ENCODE assay signal across 8 mouse cellular contexts in genomic region chr2:3512552-3513454, GRCm38 (mm10). TPM values are rescaled to one million over a fixed set of nuclear protein-coding genes. Genes with fewer than 3 reads are reported as not detected.
DNase-seq lines count a peak whose midpoint lies in the region; ATAC-seq and TF ChIP-seq lines count a peak whose summit lies in the region.

TSS of gene Gm45902 (minus strand) at chr2:3512790.
TSS of gene Hspa14 (minus strand) at chr2:3512814.
TSS of gene Cdnf (plus strand) at chr2:3513030.

- peak within 1 kb of the TSS; percentile 83 for H3ac ChIP-seq in C2C12 (ENCODE audit: control insufficient read depth, insufficient read length, low read depth)
- H3ac ChIP-seq in myocyte (ENCODE audit: control insufficient read depth, insufficient read length) = peak within 1 kb of the TSS; percentile 80

- H3K36me3 ChIP-seq in C2C12 (ENCODE audit: control insufficient read depth, insufficient read depth) = peaks cover 32% of the 10 kb centered on the region
- peaks cover 36% of the 10 kb centered on the region for H3K36me3 ChIP-seq in erythroblast, embryonic 14.5 days (ENCODE audit: control insufficient read depth)
- H3K36me3 ChIP-seq in heart, embryonic 11.5 days (ENCODE audit: control insufficient read depth, insufficient read depth, low read length) = peaks cover 2% of the 10 kb centered on the region; the same call in 1 of the 2 replicates
- H3K36me3 ChIP-seq in kidney, embryonic 16.5 days (ENCODE audit: insufficient read depth, low read length) = peaks cover 23% of the 10 kb centered on the region
- peaks cover 14% of the 10 kb centered on the region; the same call in 1 of the 2 replicates for H3K36me3 ChIP-seq in liver, adult 2 months (ENCODE audit: control insufficient read depth, insufficient read depth, low read length)
- H3K36me3 ChIP-seq in myocyte (ENCODE audit: control insufficient read depth, insufficient read depth) = peaks cover 26% of the 10 kb centered on the region
- peaks cover 1% of the 10 kb centered on the region; the same call in 1 of the 2 replicates for H3K36me3 ChIP-seq in splenic B cell, adult 2 months (ENCODE audit: control insufficient read depth, insufficient read depth, low read length, poor library complexity, severe bottlenecking)

- TF ChIP-seq POLR2A in brain, embryonic 14.5 days (IDR thresholded peaks at IDR 0.05; ENCODE audit: borderline replicate concordance, extremely low read depth, insufficient read depth, insufficient read length, poor library complexity, severe bottlenecking) = peak; percentile 59; the same call in 1 of the 2 replicates
- TF ChIP-seq POLR2A in liver, adult 2 months (IDR thresholded peaks at IDR 0.05; ENCODE audit: extremely low read depth, insufficient read depth, low read length) = peak; percentile 78
- TF ChIP-seq POLR2A in myocyte (IDR thresholded peaks at IDR 0.05; ENCODE audit: insufficient read length, low read depth) = peak; percentile 67

- H3K4me3 ChIP-seq in C2C12 (ENCODE audit: insufficient read depth, poor library complexity, severe bottlenecking) (peak within 1 kb of the TSS; percentile 96), myocyte (peak within 1 kb of the TSS; percentile 80)
- H3K4me3 ChIP-seq in erythroblast, embryonic 14.5 days (replicated peaks) = peak within 1 kb of the TSS; percentile 75
- H3K4me3 ChIP-seq in heart, embryonic 11.5 days (ENCODE audit: low read depth, low read length) = peak within 1 kb of the TSS; percentile 81
- H3K4me3 ChIP-seq in kidney, embryonic 16.5 days (ENCODE audit: low read length) = peak within 1 kb of the TSS; percentile 86
- peak within 1 kb of the TSS; percentile 78 for H3K4me3 ChIP-seq in liver, adult 2 months (ENCODE audit: insufficient read depth, low read depth, low read length)

- peak within 1 kb of the TSS; percentile 88 for H3K9ac ChIP-seq in heart, embryonic 11.5 days (ENCODE audit: low read depth, low read length)
- H3K9ac ChIP-seq in kidney, embryonic 16.5 days (replicated peaks; ENCODE audit: low read length) = peak within 1 kb of the TSS; percentile 89
- H3K9ac ChIP-seq in liver, adult 2 months (ENCODE audit: low read depth, low read length) = peak within 1 kb of the TSS; percentile 75

- H3K27ac ChIP-seq in heart, embryonic 11.5 days (ENCODE audit: low read depth, low read length) = peak within 1 kb of the TSS; percentile 72
- H3K27ac ChIP-seq in kidney, embryonic 16.5 days (ENCODE audit: low read length) = peak within 1 kb of the TSS; percentile 84
- H3K27ac ChIP-seq in liver, adult 2 months (replicated peaks; ENCODE audit: insufficient read depth, low read depth, low read length) = peak within 1 kb of the TSS; percentile 59

- ATAC-seq in heart, embryonic 11.5 days (replicated peaks; ENCODE audit: insufficient number of reproducible peaks, low FRiP score, low TSS enrichment) = peak; percentile 100
- ATAC-seq in kidney, embryonic 16.5 days (ENCODE audit: low FRiP score, low TSS enrichment) = peak; percentile 100

- H3K79me2 ChIP-seq in C2C12 (ENCODE audit: control insufficient read depth, insufficient read depth) = peaks cover 44% of the 10 kb centered on the region
- no peaks in the 10 kb centered on the region; the same call in 1 of the 2 replicates for H3K79me2 ChIP-seq in liver, adult 2 months (ENCODE audit: control insufficient read depth, insufficient read depth, low read length)
- peaks cover 24% of the 10 kb centered on the region for H3K79me2 ChIP-seq in myocyte (ENCODE audit: control insufficient read depth, insufficient read depth)

- peak within 1 kb of the TSS; percentile 74 for H3K4me2 ChIP-seq in heart, embryonic 11.5 days
- H3K4me2 ChIP-seq in kidney, embryonic 16.5 days (replicated peaks; ENCODE audit: low read depth, low read length) = peak within 1 kb of the TSS; percentile 78
- H3K4me2 ChIP-seq in myocyte (ENCODE audit: low read depth) = peak within 1 kb of the TSS; percentile 84

- peaks cover 24% of the 10 kb centered on the region for H3K4me1 ChIP-seq in erythroblast, embryonic 14.5 days (ENCODE audit: control insufficient read depth)
- peaks cover 5% of the 10 kb centered on the region for H3K4me1 ChIP-seq in heart, embryonic 11.5 days (ENCODE audit: control insufficient read depth, insufficient read depth, low read length)
- H3K4me1 ChIP-seq in kidney, embryonic 16.5 days (ENCODE audit: insufficient read depth, low read length) = peaks cover 13% of the 10 kb centered on the region; the same call in 1 of the 2 replicates
- peaks cover 4% of the 10 kb centered on the region; the same call in 1 of the 2 replicates for H3K4me1 ChIP-seq in liver, adult 2 months (ENCODE audit: control insufficient read depth, insufficient read depth, low read length)

- peak; percentile 100 for DNase-seq in brain, embryonic 14.5 days (ENCODE audit: low read depth)
- peak; percentile 98 for DNase-seq in liver, adult 2 months (ENCODE audit: extremely low read depth, low read depth, low spot score)
- DNase-seq in splenic B cell, adult 2 months (ENCODE audit: low read depth, low spot score) = peak; percentile 99

- peaks cover 24% of the 10 kb centered on the region for H3K79me3 ChIP-seq in C2C12 (ENCODE audit: low read depth)

- no peaks in the 10 kb centered on the region for H3K27me3 ChIP-seq in C2C12 (ENCODE audit: control insufficient read depth, insufficient read depth, insufficient read length)
- no peaks in the 10 kb centered on the region for H3K27me3 ChIP-seq in erythroblast, embryonic 14.5 days (ENCODE audit: control insufficient read depth)
- H3K27me3 ChIP-seq in heart, embryonic 11.5 days (ENCODE audit: control insufficient read depth, insufficient read depth, low read length) = no peaks in the 10 kb centered on the region
- H3K27me3 ChIP-seq in kidney, embryonic 16.5 days (ENCODE audit: insufficient read depth, low read length) = no peaks in the 10 kb centered on the region
- no peaks in the 10 kb centered on the region for H3K27me3 ChIP-seq in liver, adult 2 months (ENCODE audit: control insufficient read depth, insufficient read depth, low read length)
- H3K27me3 ChIP-seq in myocyte (ENCODE audit: control insufficient read depth, insufficient read depth, insufficient read length) = no peaks in the 10 kb centered on the region
- H3K27me3 ChIP-seq in splenic B cell, adult 2 months (ENCODE audit: control insufficient read depth, insufficient read depth, low read length, poor library complexity, severe bottlenecking) = no peaks in the 10 kb centered on the region

- no peaks in the 10 kb centered on the region for H3K9me3 ChIP-seq in erythroblast, embryonic 14.5 days (ENCODE audit: control insufficient read depth, low read length)
- no peaks in the 10 kb centered on the region for H3K9me3 ChIP-seq in heart, embryonic 11.5 days (replicated peaks; ENCODE audit: control insufficient read depth, low read length)
- no peaks in the 10 kb centered on the region for H3K9me3 ChIP-seq in kidney, embryonic 16.5 days (ENCODE audit: low read length)

- under 1% methylated on average over 60 of the region's 60 CpGs for WGBS in heart, embryonic 11.5 days (ENCODE audit: insufficient replicate concordance)
- WGBS in kidney, embryonic 16.5 days = under 1% methylated on average over 60 of the region's 60 CpGs
- under 1% methylated on average over 60 of the region's 60 CpGs for WGBS in liver, adult 2 months

- TF ChIP-seq CTCF in C2C12 (IDR thresholded peaks at IDR 0.05; ENCODE audit: control insufficient read depth, insufficient read depth, insufficient read length) = no peak
- TF ChIP-seq CTCF in brain, embryonic 14.5 days (IDR thresholded peaks at IDR 0.05; ENCODE audit: borderline replicate concordance, extremely low read depth, insufficient read depth, insufficient read length) = no peak
- no peak for TF ChIP-seq CTCF in liver, adult 2 months (IDR thresholded peaks at IDR 0.05; ENCODE audit: low read depth, low read length)

TF ChIP-seq in C2C12, 6 proteins besides CTCF, POLR2A, EP300 and RAD21 (continues in another document):
- no peak for TF ChIP-seq USF1 (IDR thresholded peaks at IDR 0.05; ENCODE audit: low read depth)
- TF ChIP-seq MYOD1 (IDR thresholded peaks at IDR 0.05; ENCODE audit: control insufficient read depth, insufficient read length, low read depth) = no peak
- no peak for TF ChIP-seq FOSL1 (IDR thresholded peaks at IDR 0.05; ENCODE audit: insufficient read depth, low read length, poor library complexity, severe bottlenecking)
- TF ChIP-seq CEBPB (IDR thresholded peaks at IDR 0.05; ENCODE audit: low read depth) = peak; percentile 81

TF ChIP-seq in myocyte, 11 proteins besides CTCF, POLR2A, EP300 and RAD21:
- no peak for TF ChIP-seq MAX (IDR thresholded peaks at IDR 0.05; ENCODE audit: low read depth)
- TF ChIP-seq CEBPB (IDR thresholded peaks at IDR 0.05; ENCODE audit: insufficient read depth, poor library complexity, severe bottlenecking) = peak; percentile 70
- peak; percentile 75 for TF ChIP-seq E2F4 (IDR thresholded peaks at IDR 0.05; ENCODE audit: insufficient read depth)
- peak; percentile 89 for TF ChIP-seq POLR2AphosphoS2 (IDR thresholded peaks at IDR 0.05; ENCODE audit: insufficient read length, low read depth)

RNA-seq across cellular contexts. Expression of gene Gm45902, which starts in this region (rescaled TPM):
- polyA plus RNA-seq in C2C12 (2012; fragmentation: generic; extraction: Trizol) (2.5 TPM), myocyte (2012; fragmentation: generic; extraction: Trizol) (1.1 TPM)
- polyA plus RNA-seq in brain, embryonic 14.5 days (2012; rRNA removed) = 6.3 and 8.1 TPM in 2 replicates
- polyA plus RNA-seq in erythroblast, embryonic 14.5 days (2012) = 0.10 and 0.11 TPM in 2 replicates
- polyA plus RNA-seq in heart, embryonic 11.5 days (2014; fragmentation: Nextera tagmentation; extraction: Ambion mirVana) = 4.4 and 5.5 TPM in 2 replicates
- polyA plus RNA-seq in kidney, embryonic 16.5 days (2015; fragmentation: Nextera tagmentation; extraction: Ambion mirVana) = 5.1 and 5.9 TPM in 2 replicates
- total RNA-seq in liver, adult 2 months (2014; rRNA removed) = 1.1 and 1.3 TPM in 2 replicates
- 0.45 and 0.61 TPM in 2 replicates for polyA plus RNA-seq in liver, adult 2 months (2012; rRNA removed)

RNA-seq across cellular contexts. Expression of gene Hspa14, which starts in this region (rescaled TPM):
- 49.0 TPM for polyA plus RNA-seq in C2C12 (2012; fragmentation: generic; extraction: Trizol)
- polyA plus RNA-seq in brain, embryonic 14.5 days (2012; rRNA removed) = 56.8 and 69.5 TPM in 2 replicates
- polyA plus RNA-seq in erythroblast, embryonic 14.5 days (2012) = 0.74 and 0.87 TPM in 2 replicates
- 87.9 and 94.9 TPM in 2 replicates for polyA plus RNA-seq in heart, embryonic 11.5 days (2014; fragmentation: Nextera tagmentation; extraction: Ambion mirVana)
- 119 and 124 TPM in 2 replicates for polyA plus RNA-seq in kidney, embryonic 16.5 days (2015; fragmentation: Nextera tagmentation; extraction: Ambion mirVana)
- total RNA-seq in liver, adult 2 months (2014; rRNA removed) = 14.9 and 17.4 TPM in 2 replicates
- 9.5 and 12.3 TPM in 2 replicates for polyA plus RNA-seq in liver, adult 2 months (2012; rRNA removed)
- polyA plus RNA-seq in myocyte (2012; fragmentation: generic; extraction: Trizol) = 29.9 TPM

RNA-seq across cellular contexts. Expression of gene Cdnf, which starts in this region (rescaled TPM):
- polyA plus RNA-seq in C2C12 (2012; fragmentation: generic; extraction: Trizol) = 0.21 TPM
- polyA plus RNA-seq in brain, embryonic 14.5 days (2012; rRNA removed) = 0.32 and 0.33 TPM in 2 replicates
- polyA plus RNA-seq in erythroblast, embryonic 14.5 days (2012) = 0.02 TPM in 1 of 2 replicates, not detected in the other
- polyA plus RNA-seq in heart, embryonic 11.5 days (2014; fragmentation: Nextera tagmentation; extraction: Ambion mirVana) = 0.34 and 0.80 TPM in 2 replicates
- 0.19 and 0.27 TPM in 2 replicates for polyA plus RNA-seq in kidney, embryonic 16.5 days (2015; fragmentation: Nextera tagmentation; extraction: Ambion mirVana)
- 0.46 and 0.47 TPM in 2 replicates for total RNA-seq in liver, adult 2 months (2014; rRNA removed)
- polyA plus RNA-seq in liver, adult 2 months (2012; rRNA removed) = 0.20 TPM in 1 of 2 replicates, not detected in the other
- polyA plus RNA-seq in myocyte (2012; fragmentation: generic; extraction: Trizol) = 0.71 TPM

Comparison
In these comparisons a context has a peak if more than half of its experiments do, and no peak if none do; other contexts are left out.
1. Peak in every context shown above with its lines: DNase-seq, ATAC-seq, H3K4me3 ChIP-seq and H3K27ac ChIP-seq.